In genomic region chr10:84388357-84389141, GRCm38 (mm10) we compare ENCODE assay signal across 8 mouse cellular contexts. TPM values are rescaled to one million over a fixed set of nuclear protein-coding genes. Genes with fewer than 3 reads are reported as not detected.
A peak's percentile ranks its signal among the peaks of the same experiment; 100 is the strongest.
DNase-seq lines count a peak whose midpoint lies in the region; ATAC-seq and TF ChIP-seq lines count a peak whose summit lies in the region.

No protein-coding gene starts in this region.

- H3K4me2 ChIP-seq in intestine, embryonic 14.5 days (ENCODE audit: low read length), result peak overlapping the region; percentile 3; the same call in 1 of the 2 replicates
- no peak overlapping the region for H3K4me2 ChIP-seq in intestine, postnatal 0 days (replicated peaks; ENCODE audit: low read depth)
- no peak overlapping the region for H3K4me2 ChIP-seq in forebrain, embryonic 11.5 days (ENCODE audit: low read depth, low read length, severe bottlenecking)
- H3K4me2 ChIP-seq in limb, embryonic 13.5 days (replicated peaks), result peak overlapping the region; percentile 25
- no peak overlapping the region for H3K4me2 ChIP-seq in midbrain, embryonic 15.5 days

- no peaks in the 10 kb centered on the region for H3K9me3 ChIP-seq in intestine, embryonic 14.5 days (ENCODE audit: control insufficient read depth, low read length)
- no peaks in the 10 kb centered on the region for H3K9me3 ChIP-seq in intestine, postnatal 0 days (ENCODE audit: control insufficient read depth)
- H3K9me3 ChIP-seq in forebrain, embryonic 11.5 days (ENCODE audit: control insufficient read depth, low read length), result no peaks in the 10 kb centered on the region
- H3K9me3 ChIP-seq in limb, embryonic 13.5 days, result no peaks in the 10 kb centered on the region
- no peaks in the 10 kb centered on the region for H3K9me3 ChIP-seq in midbrain, embryonic 15.5 days

- peaks cover 34% of the 10 kb centered on the region for H3K4me1 ChIP-seq in intestine, embryonic 14.5 days (replicated peaks; ENCODE audit: control insufficient read depth, insufficient read depth, low read length)
- no peaks in the 10 kb centered on the region for H3K4me1 ChIP-seq in intestine, postnatal 0 days (replicated peaks; ENCODE audit: control insufficient read depth, insufficient read depth, low read length)
- H3K4me1 ChIP-seq in forebrain, embryonic 11.5 days (replicated peaks; ENCODE audit: control insufficient read depth, insufficient read depth, low read length), result peaks cover 36% of the 10 kb centered on the region
- H3K4me1 ChIP-seq in limb, embryonic 13.5 days, result peaks cover 58% of the 10 kb centered on the region
- H3K4me1 ChIP-seq in midbrain, embryonic 15.5 days, result peaks cover 60% of the 10 kb centered on the region

- DNase-seq in intestine, embryonic 14.5 days (ENCODE audit: low spot score), result no peak
- no peak for DNase-seq in forebrain, embryonic 11.5 days (ENCODE audit: low spot score)
- DNase-seq in heart, postnatal 25 days (ENCODE audit: low spot score), result peak; percentile 47
- no peak for DNase-seq in spleen, postnatal 14 days (ENCODE audit: low spot score in 2 of 2)

- 0 out of 2 replicates have a peak overlapping the region, but pooled peaks have one; percentile 22 for H3K27ac ChIP-seq in intestine, embryonic 14.5 days (ENCODE audit: low read depth)
- no peak overlapping the region for H3K27ac ChIP-seq in intestine, postnatal 0 days (ENCODE audit: low read depth, low read length)
- H3K27ac ChIP-seq in forebrain, embryonic 11.5 days (ENCODE audit: low read depth, low read length), result peak overlapping the region; percentile 9; the same call in 1 of the 2 replicates
- peak overlapping the region; percentile 39 for H3K27ac ChIP-seq in limb, embryonic 13.5 days
- H3K27ac ChIP-seq in midbrain, embryonic 15.5 days, result peak overlapping the region; percentile 18

- WGBS in intestine, embryonic 14.5 days, result 32% methylated on average over 22 of the region's 22 CpGs
- WGBS in intestine, postnatal 0 days, result 48% methylated on average over 22 of the region's 22 CpGs
- WGBS in forebrain, embryonic 11.5 days, result 63% methylated on average over 22 of the region's 22 CpGs
- 24% methylated on average over 22 of the region's 22 CpGs for WGBS in limb, embryonic 13.5 days
- WGBS in midbrain, embryonic 15.5 days, result 53% methylated on average over 22 of the region's 22 CpGs

- no peak overlapping the region for H3K4me3 ChIP-seq in intestine, embryonic 14.5 days (ENCODE audit: low read depth, low read length)
- H3K4me3 ChIP-seq in intestine, postnatal 0 days (ENCODE audit: low read depth, low read length), result no peak overlapping the region
- H3K4me3 ChIP-seq in forebrain, embryonic 11.5 days (ENCODE audit: low read depth, low read length), result no peak overlapping the region
- H3K4me3 ChIP-seq in limb, embryonic 13.5 days, result no peak overlapping the region
- H3K4me3 ChIP-seq in midbrain, embryonic 15.5 days, result no peak overlapping the region

- intact Hi-C loops in heart, postnatal 25 days (cut with DNase I), result no loop called here

- TF ChIP-seq CTCF in intestine, postnatal 0 days (IDR thresholded peaks at IDR 0.05; ENCODE audit: low read depth), result no peak

- H3K9ac ChIP-seq in intestine, embryonic 14.5 days (ENCODE audit: low read length), result no peak overlapping the region
- no peak overlapping the region for H3K9ac ChIP-seq in intestine, postnatal 0 days (ENCODE audit: low read depth, low read length)
- no peak overlapping the region; the same call in 1 of the 2 replicates for H3K9ac ChIP-seq in forebrain, embryonic 11.5 days (ENCODE audit: low read length)
- H3K9ac ChIP-seq in limb, embryonic 13.5 days, result no peak overlapping the region
- H3K9ac ChIP-seq in midbrain, embryonic 15.5 days, result peak overlapping the region; percentile 4; the same call in 1 of the 2 replicates

- no peaks in the 10 kb centered on the region for H3K36me3 ChIP-seq in intestine, embryonic 14.5 days (ENCODE audit: control insufficient read depth, insufficient read depth, low read length)
- H3K36me3 ChIP-seq in intestine, postnatal 0 days (ENCODE audit: control insufficient read depth, insufficient read depth), result no peaks in the 10 kb centered on the region
- no peaks in the 10 kb centered on the region for H3K36me3 ChIP-seq in forebrain, embryonic 11.5 days (ENCODE audit: control insufficient read depth, insufficient read depth, low read length)
- H3K36me3 ChIP-seq in limb, embryonic 13.5 days, result peaks cover 36% of the 10 kb centered on the region
- no peaks in the 10 kb centered on the region for H3K36me3 ChIP-seq in midbrain, embryonic 15.5 days (replicated peaks)

- no peaks in the 10 kb centered on the region for H3K27me3 ChIP-seq in intestine, embryonic 14.5 days (replicated peaks; ENCODE audit: control insufficient read depth, insufficient read depth, low read length)
- no peaks in the 10 kb centered on the region for H3K27me3 ChIP-seq in intestine, postnatal 0 days (replicated peaks; ENCODE audit: control insufficient read depth, insufficient read depth, low read length)
- H3K27me3 ChIP-seq in forebrain, embryonic 11.5 days (ENCODE audit: control insufficient read depth, insufficient read depth, low read length), result no peaks in the 10 kb centered on the region
- no peaks in the 10 kb centered on the region for H3K27me3 ChIP-seq in limb, embryonic 13.5 days
- no peaks in the 10 kb centered on the region for H3K27me3 ChIP-seq in midbrain, embryonic 15.5 days (replicated peaks)

- ATAC-seq in intestine, embryonic 14.5 days (replicated peaks; ENCODE audit: low FRiP score, low TSS enrichment, low read depth), result 0 out of 2 replicates have a peak, but pooled peaks have one; percentile 23
- no peak for ATAC-seq in intestine, postnatal 0 days
- no peak for ATAC-seq in forebrain, embryonic 11.5 days (replicated peaks; ENCODE audit: low FRiP score)
- no peak for ATAC-seq in limb, embryonic 13.5 days (ENCODE audit: low FRiP score, low read depth)
- ATAC-seq in midbrain, embryonic 15.5 days (replicated peaks), result no peak
- no peak for ATAC-seq in inflammation-experienced regulatory T-cells, adult 6 months

RNA-seq across cellular contexts. Expression of gene Nuak1, which starts 51.8 kb away (rescaled TPM):
- polyA plus RNA-seq in intestine, embryonic 14.5 days (2014; fragmentation: Nextera tagmentation; extraction: Ambion mirVana), result 0.93 and 1.2 TPM in 2 replicates
- 0.37 and 0.55 TPM in 2 replicates for polyA plus RNA-seq in intestine, postnatal 0 days (2015; fragmentation: Nextera tagmentation; extraction: Ambion mirVana)
- polyA plus RNA-seq in forebrain, embryonic 11.5 days (2014; fragmentation: Nextera tagmentation; extraction: Ambion mirVana), result 2.9 and 3.6 TPM in 2 replicates
- total RNA-seq in heart, postnatal 25 days (2021), result 10 to 100 TPM; 30.8 to 32.3 TPM
- polyA plus RNA-seq in limb, embryonic 13.5 days (2015; fragmentation: Nextera tagmentation; extraction: Ambion mirVana), result 3.9 and 4.0 TPM in 2 replicates
- 5.0 and 6.4 TPM in 2 replicates for polyA plus RNA-seq in midbrain, embryonic 15.5 days (2015; fragmentation: Nextera tagmentation; extraction: Ambion mirVana)
- polyA plus RNA-seq in inflammation-experienced regulatory T-cells, adult 6 months (2017; shearing (Covaris generic)), result not detected

Comparison
In these comparisons a context has a peak if more than half of its experiments do, and no peak if none do; other contexts are left out.
1. H3K4me2 ChIP-seq: peak in intestine, embryonic 14.5 days (single experiment) and limb, embryonic 13.5 days (single experiment); none in intestine, postnatal 0 days (single experiment), forebrain, embryonic 11.5 days (single experiment) and midbrain, embryonic 15.5 days (single experiment).